Mouse (Mus musculus): ENCODE measurements around the gene Slc36a2. TPM values are rescaled to one million over a fixed set of nuclear protein-coding genes. Genes with fewer than 3 reads are reported as not detected.
"Not testable (repeated sequence)": the region's sequence is repeated elsewhere in the genome, so short reads cannot be mapped to it uniquely, and the experiment has no call there.

Slc36a2 gene
- total RNA-seq, 4 experiments from 2014 or later, result 0.36 to 1.2 (median 0.80) TPM

DNA sequence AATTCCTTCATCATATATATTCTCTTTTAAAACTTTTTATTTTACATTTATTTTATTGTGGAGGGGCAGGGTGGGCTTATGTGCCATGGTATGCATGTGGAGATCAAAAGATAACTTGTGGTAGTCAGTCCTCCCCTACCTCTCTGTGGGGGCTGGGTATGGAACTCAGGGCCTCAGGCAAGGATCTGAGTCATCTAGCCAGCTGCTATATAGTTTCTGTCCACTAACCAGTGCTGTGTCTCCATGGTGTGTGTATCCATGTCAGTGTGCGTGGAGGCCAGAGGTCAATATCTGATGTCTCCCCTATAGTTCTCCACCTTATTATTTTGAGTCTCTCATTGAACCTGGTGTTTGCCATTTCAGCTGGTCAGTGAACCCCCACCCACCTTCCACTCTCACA is 50.5 kb downstream of the Slc36a2 start:
- DNase-seq (ENCODE audit: low spot score in 2 of 2), result no peak

- no peak for DNase-seq (ENCODE audit: low spot score in 2 of 2)
Observed at GRCm38 (mm10) chr11:55133204-55133603, 51.7 kb downstream of the Slc36a2 start.

GRCm38 (mm10) chr11:55131946-55132345 is 52.9 kb downstream of the Slc36a2 start:
- no peak for DNase-seq (ENCODE audit: low spot score in 2 of 2)

DNA sequence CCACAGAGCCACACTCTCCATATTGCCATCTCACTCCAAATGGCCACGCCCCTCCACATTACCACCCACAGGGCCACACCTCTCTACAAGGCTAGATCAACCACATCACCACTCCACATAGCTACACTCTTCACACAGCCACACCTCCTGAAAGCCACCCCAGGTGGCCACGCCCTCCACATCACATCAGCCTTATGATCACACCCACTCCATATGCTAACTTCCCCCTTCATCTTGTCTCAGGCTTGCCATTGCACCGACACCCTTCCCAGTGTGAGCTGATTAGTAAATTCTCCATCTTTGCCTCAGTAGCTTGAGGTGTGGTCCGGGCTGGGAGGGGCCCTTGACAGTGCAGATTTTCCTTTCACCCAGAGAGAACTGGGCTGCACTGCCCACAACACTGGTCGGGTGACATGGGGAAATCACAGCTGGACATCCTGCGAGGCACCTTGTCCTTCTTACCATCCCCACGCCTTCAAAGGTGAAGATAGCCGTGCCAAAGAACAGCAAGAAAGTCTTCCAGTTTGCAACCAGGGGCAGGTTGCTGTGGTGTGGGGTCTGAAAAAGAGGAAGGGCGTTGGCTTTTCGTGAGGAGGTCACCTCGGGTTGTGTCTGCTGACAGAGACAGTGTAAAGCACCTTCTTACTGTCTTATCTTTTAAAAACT is 53.7 kb downstream of the Slc36a2 start:
- DNase-seq (ENCODE audit: low spot score in 2 of 2), result no peak

DNA sequence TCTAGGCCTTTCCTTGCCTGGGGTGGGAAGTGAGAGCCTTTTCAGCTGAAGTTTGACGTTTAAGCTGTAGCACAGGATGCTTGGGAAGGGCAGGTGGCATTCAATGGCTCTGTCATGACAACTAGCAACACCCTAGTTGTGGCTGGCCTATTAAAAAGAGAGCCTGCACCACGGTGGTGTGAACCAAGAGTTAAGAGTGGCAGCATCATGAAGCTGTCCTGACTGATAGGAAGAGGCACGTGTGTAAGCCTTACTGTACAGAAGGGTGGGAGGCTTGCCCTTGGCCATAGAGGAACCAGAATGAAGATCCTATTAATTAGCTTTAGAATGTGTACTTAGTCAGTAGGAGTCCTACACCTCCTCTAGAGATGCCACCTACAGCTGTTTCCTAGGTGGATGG is 56.5 kb downstream of the Slc36a2 start:
- DNase-seq (ENCODE audit: low spot score in 2 of 2), result no peak

GRCm38 (mm10) chr11:55127937-55128336 is 56.9 kb downstream of the Slc36a2 start:
- no peak for DNase-seq (ENCODE audit: low spot score in 2 of 2)

GRCm38 (mm10) chr11:55126663-55127062 is 58.2 kb downstream of the Slc36a2 start:
- DNase-seq (ENCODE audit: low spot score in 2 of 2), result no peak

GRCm38 (mm10) chr11:55121430-55121829 is 63.4 kb downstream of the Slc36a2 start:
- no peak for DNase-seq (ENCODE audit: low spot score in 2 of 2)

DNA sequence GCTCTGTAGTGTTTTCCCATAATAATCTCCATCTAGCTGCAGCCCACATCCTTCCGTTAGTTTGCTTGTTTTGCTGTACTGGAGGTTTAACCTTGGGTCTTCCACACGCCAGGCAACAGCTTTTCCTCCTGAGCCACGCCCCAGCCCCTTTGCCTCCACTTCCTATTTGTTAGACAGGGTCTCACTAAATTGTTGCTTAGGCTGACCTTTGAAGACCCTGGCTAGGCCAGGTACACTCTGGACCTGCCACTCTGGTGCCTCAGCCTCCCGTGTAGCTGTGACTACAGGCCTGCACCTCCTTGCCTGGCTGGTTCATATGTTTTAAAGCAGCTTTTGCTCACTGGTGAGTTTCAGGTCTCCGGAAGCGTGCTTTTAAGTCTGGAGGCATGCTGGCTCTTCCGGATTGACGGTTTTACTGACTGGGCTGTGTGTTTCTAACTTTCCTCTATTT is 64.0 kb downstream of the Slc36a2 start:
- no peak for DNase-seq (ENCODE audit: low spot score in 2 of 2)

GRCm38 (mm10) chr11:55120279-55120678 is 64.6 kb downstream of the Slc36a2 start:
- no peak for DNase-seq (ENCODE audit: low spot score in 2 of 2)

DNA sequence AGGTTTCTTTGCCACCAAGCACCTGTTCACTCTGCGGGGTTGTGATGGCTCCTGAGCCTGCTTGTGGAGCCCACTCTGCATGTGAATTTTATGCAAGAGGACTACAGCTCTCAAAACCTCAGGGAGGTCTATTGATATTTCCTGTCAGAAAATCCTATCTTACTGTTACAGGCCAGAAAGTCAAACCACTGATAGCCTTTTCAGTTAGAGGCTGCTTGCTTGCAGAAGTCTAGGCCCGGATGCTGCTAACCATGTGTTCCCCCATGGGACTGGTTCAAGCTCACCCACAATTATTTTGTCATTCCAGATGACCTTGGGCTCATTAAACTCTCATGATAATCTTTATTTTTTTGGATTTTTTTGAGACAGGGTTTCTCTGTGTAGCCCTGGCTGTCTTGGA is 67.8 kb downstream of the Slc36a2 start:
- DNase-seq (ENCODE audit: low spot score in 2 of 2), result no peak

- DNase-seq (ENCODE audit: low spot score in 2 of 2), result no peak
Observed at GRCm38 (mm10) chr11:55116004-55116403, 68.9 kb downstream of the Slc36a2 start.

DNA sequence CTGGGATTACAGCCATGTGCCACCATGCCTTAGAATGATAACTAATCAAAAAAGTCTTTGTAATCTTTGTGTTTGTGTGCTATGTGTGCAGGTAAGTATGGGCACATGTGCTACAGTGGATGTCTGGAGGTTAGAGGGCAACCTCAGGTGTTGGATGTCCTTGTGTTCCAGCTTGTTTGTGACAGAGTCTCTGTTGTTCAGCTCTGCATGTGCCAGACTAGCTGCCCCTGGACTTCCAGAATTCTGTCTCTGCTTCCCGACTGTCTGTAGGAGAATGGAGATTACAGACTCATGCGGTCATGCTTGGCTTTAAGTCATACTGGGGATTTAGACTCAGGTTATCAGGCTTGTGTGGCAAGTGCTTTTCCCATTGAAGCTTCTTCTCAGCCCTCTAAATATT is 70.6 kb downstream of the Slc36a2 start:
- DNase-seq (ENCODE audit: low spot score in 2 of 2), result no peak

- DNase-seq (ENCODE audit: low spot score in 2 of 2), result not testable (repeated sequence)
Observed at GRCm38 (mm10) chr11:55113861-55114250, 71.0 kb downstream of the Slc36a2 start.

DNA sequence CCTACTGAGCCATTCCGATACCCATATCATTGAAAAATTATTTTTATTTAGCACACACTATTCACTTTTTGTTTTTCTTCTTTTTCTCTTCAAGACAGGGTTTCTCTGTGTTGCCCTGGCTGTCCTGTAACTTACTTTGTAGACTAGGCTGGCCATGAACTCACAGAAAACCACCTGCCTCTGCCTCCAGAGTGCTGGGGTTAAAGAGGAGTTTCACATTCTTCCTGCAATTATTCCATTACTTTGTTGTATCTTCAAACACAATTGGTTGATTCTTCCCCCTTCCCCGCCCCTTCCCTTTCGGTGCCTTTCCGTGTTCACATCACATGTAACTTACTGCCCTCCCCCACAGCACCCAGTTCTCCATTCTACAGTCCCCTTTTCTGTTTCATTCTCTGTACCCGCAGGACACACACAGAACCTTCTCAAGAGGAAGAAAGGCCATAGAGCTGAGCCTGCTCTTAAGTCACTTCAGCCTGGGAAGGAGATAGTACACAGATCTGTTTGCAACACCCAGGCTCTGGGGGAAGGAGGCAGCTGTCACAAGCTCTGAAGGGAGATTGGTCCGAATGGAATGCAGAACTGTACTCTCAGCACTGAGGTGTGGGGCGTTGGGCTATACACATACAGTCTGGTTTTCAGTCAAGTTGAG is 71.5 kb downstream of the Slc36a2 start:
- no peak for DNase-seq (ENCODE audit: low spot score in 2 of 2)

- no peak for DNase-seq (ENCODE audit: low spot score in 2 of 2)
Observed at GRCm38 (mm10) chr11:55110566-55111169, 74.2 kb downstream of the Slc36a2 start.

DNA sequence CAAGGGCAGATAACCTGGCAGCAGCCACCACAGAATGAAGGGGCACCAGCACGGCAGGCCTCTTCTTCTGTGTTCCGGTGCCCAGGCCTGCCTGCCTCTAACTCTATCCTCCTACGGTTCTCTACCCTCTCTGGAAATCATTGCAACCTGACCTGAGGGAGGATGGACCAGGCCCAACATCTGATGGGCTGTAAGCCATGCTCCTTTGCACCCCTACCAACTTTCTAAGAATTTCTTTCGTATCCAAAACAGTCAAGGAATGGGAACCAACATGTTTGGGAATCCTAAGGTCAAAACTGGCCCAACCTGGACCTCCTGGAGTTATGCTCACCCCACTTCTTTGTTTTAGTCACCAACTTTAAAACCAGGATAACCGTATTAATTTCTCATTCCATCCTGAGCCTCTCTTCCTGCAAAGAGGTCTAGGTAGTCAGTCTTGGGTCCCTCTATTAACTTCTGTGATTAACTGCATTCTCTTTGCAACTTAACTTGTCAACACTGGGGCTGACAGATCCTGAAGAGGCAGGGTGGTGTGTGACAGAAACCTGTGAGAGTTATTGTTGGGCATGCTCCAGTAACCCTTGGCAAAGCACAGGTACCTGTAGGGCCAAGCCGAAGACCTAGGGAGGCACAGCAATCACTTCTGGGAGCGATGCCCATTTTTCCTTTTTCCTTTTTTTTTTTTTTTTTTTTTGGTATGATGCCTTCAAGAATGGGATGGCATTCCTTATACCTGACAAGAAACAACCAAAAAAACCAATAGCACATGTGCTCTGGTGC is 75.2 kb downstream of the Slc36a2 start:
- no peak for DNase-seq (ENCODE audit: low spot score in 2 of 2)

Other genes with a start within 250 kb of the Slc36a2 start
- gene Tnip1, start 222.2 kb downstream of the Slc36a2 start, total RNA-seq (2022), result 10 to 100 TPM; 33.2 to 42.3 (median 37.1) TPM
- gene Anxa6, start 151.6 kb downstream of the Slc36a2 start, total RNA-seq (2022), result 100 to 1,000 TPM; 160 to 179 (median 170) TPM
- gene Ccdc69, start 106.9 kb downstream of the Slc36a2 start, total RNA-seq (2022), result 1 to 10 TPM; 1.8 to 4.2 (median 3.3) TPM
- gene Gm2a, start 87.0 kb downstream of the Slc36a2 start, total RNA-seq (2022), result 1 to 10 TPM; 6.2 to 9.2 (median 7.5) TPM
- not detected for gene Slc36a3, start 33.4 kb downstream of the Slc36a2 start, total RNA-seq (2022)
- gene Slc36a1, start 19.3 kb upstream of the Slc36a2 start, total RNA-seq (2022), result 1 to 10 TPM; 5.4 to 9.4 (median 5.9) TPM
- under 1 TPM in 3 of 4 experiments, not detected in 1; 0.02 to 0.05 (median 0.02) TPM for gene Fat2, start 151.5 kb upstream of the Slc36a2 start, total RNA-seq (2022)
- 100 to 1,000 TPM in 3 of 4 experiments, 10 to 100 TPM in 1; 94.4 to 242 (median 133) TPM for gene Sparc, start 238.1 kb upstream of the Slc36a2 start, total RNA-seq (2022)